ENCODE assay signal across 10 mouse cellular contexts in the genomic region with DNA sequence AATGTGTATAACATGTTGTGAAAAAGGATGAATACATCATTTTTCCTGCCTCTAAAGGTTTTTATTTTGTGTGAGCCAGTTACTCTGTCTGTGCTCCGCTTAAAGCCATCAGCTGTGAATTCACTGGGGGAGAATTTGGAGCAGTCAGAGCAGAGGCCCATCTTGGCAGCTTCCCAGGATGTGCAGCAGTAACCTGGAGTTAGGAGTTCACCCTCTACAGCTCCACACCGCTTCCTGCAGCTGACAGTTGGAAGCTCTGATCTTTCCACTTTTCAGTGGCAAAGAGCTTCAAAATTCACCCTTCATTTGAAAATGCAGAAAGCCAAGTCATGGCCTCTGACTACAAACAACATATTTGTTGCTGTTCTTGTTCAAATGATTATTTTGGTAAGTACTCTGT.
DNase-seq lines count a peak whose midpoint lies in the region; ATAC-seq and TF ChIP-seq lines count a peak whose summit lies in the region.
"Had no signal": no experiment of that assay in that cellular context is flagged by ENCODE, and none has a peak within 500 bp of the region (broad histone marks: within the 10 kb centered on the region; RNA-seq: fewer than 3 reads in every experiment).

No protein-coding gene starts in this region.

- peak; percentile 20 for DNase-seq in liver, postnatal 0 days
- DNase-seq in liver, embryonic 11.5 days (ENCODE audit: low spot score) = no peak
- peak; percentile 67 for DNase-seq in brain, embryonic 14.5 days (ENCODE audit: low read depth)
- DNase-seq in heart, adult 8-10 months (ENCODE audit: low spot score) = peak; percentile 40
- no peak for DNase-seq in layer of hippocampus, adult 11-12 months (ENCODE audit: low spot score)
- no peak for DNase-seq in natural killer cell, adult 2 months (ENCODE audit: low spot score in 2 of 2)
- DNase-seq in right cerebral cortex, postnatal 4 days = no peak

- TF ChIP-seq CTCF in liver, postnatal 0 days (IDR thresholded peaks at IDR 0.05; ENCODE audit: low read depth) = 0 out of 2 replicates have a peak, but pooled peaks have one; percentile 9
- TF ChIP-seq CTCF in brain, embryonic 14.5 days (IDR thresholded peaks at IDR 0.05; ENCODE audit: borderline replicate concordance, extremely low read depth, insufficient read depth, insufficient read length) = no peak; the same call in 1 of the 2 replicates

- no peaks in the 10 kb centered on the region for H3K36me3 ChIP-seq in liver, postnatal 0 days (replicated peaks; ENCODE audit: insufficient read depth, low read length)
- H3K36me3 ChIP-seq in liver, embryonic 11.5 days (ENCODE audit: control insufficient read depth, insufficient read depth, low read length) = no peaks in the 10 kb centered on the region
- H3K36me3 ChIP-seq in lung, embryonic 16.5 days (ENCODE audit: control insufficient read depth, insufficient read depth, low read length) = no peaks in the 10 kb centered on the region
- H3K36me3 ChIP-seq: embryonic facial prominence, embryonic 15.5 days; limb, embryonic 13.5 days had no signal

- no peaks in the 10 kb centered on the region for H3K9me3 ChIP-seq in liver, postnatal 0 days (ENCODE audit: low read length)
- no peaks in the 10 kb centered on the region for H3K9me3 ChIP-seq in liver, embryonic 11.5 days (ENCODE audit: control insufficient read depth, low read length)
- H3K9me3 ChIP-seq in lung, embryonic 16.5 days (ENCODE audit: control insufficient read depth, low read length) = no peaks in the 10 kb centered on the region
- H3K9me3 ChIP-seq: embryonic facial prominence, embryonic 15.5 days; limb, embryonic 13.5 days had no signal

- 76% methylated on average over 2 of the region's 2 CpGs for WGBS in liver, postnatal 0 days (ENCODE audit: insufficient replicate concordance)
- WGBS in liver, embryonic 11.5 days = 76% methylated on average over 2 of the region's 2 CpGs
- WGBS in lung, embryonic 16.5 days = 24% methylated on average over 2 of the region's 2 CpGs

- TF ChIP-seq POLR2A in brain, embryonic 14.5 days (IDR thresholded peaks at IDR 0.05; ENCODE audit: borderline replicate concordance, extremely low read depth, insufficient read depth, insufficient read length, poor library complexity, severe bottlenecking) = no peak

- no peaks in the 10 kb centered on the region for H3K27me3 ChIP-seq in liver, postnatal 0 days (ENCODE audit: insufficient read depth, low read length)
- H3K27me3 ChIP-seq in liver, embryonic 11.5 days (replicated peaks; ENCODE audit: control insufficient read depth, insufficient read depth, low read length) = no peaks in the 10 kb centered on the region
- no peaks in the 10 kb centered on the region for H3K27me3 ChIP-seq in lung, embryonic 16.5 days (ENCODE audit: control insufficient read depth, insufficient read depth, low read depth, low read length)
- H3K27me3 ChIP-seq: embryonic facial prominence, embryonic 15.5 days; limb, embryonic 13.5 days had no signal

- ATAC-seq in liver, postnatal 0 days = no peak
- no peak for ATAC-seq in liver, embryonic 11.5 days (replicated peaks; ENCODE audit: low FRiP score)
- ATAC-seq in lung, embryonic 16.5 days (ENCODE audit: low read depth) = no peak

- no peak for TF ChIP-seq EP300 in liver, postnatal 0 days (IDR thresholded peaks at IDR 0.05; ENCODE audit: low read depth)

- H3K4me2 ChIP-seq in liver, postnatal 0 days (ENCODE audit: low read depth, low read length) = no peak overlapping the region
- no peak overlapping the region for H3K4me2 ChIP-seq in liver, embryonic 11.5 days
- H3K4me2 ChIP-seq in lung, embryonic 16.5 days (ENCODE audit: low read depth, low read length) = no peak overlapping the region
- H3K4me2 ChIP-seq: embryonic facial prominence, embryonic 15.5 days; limb, embryonic 13.5 days had no signal

- H3K27ac ChIP-seq in liver, postnatal 0 days (ENCODE audit: low read depth) = no peak overlapping the region
- H3K27ac ChIP-seq in liver, embryonic 11.5 days (ENCODE audit: low read depth, low read length) = no peak overlapping the region
- H3K27ac ChIP-seq in lung, embryonic 16.5 days (ENCODE audit: low read length) = peak overlapping the region; percentile 39; the same call in 1 of the 2 replicates
- H3K27ac ChIP-seq: embryonic facial prominence, embryonic 15.5 days; limb, embryonic 13.5 days had no signal

- peaks cover 10% of the 10 kb centered on the region for H3K4me1 ChIP-seq in liver, postnatal 0 days (ENCODE audit: insufficient read depth)
- H3K4me1 ChIP-seq in liver, embryonic 11.5 days (replicated peaks; ENCODE audit: control insufficient read depth, insufficient read depth, low read length) = no peaks in the 10 kb centered on the region; the same call in 1 of the 2 replicates
- peaks cover 46% of the 10 kb centered on the region for H3K4me1 ChIP-seq in lung, embryonic 16.5 days (replicated peaks; ENCODE audit: control insufficient read depth, insufficient read depth, low read length)
- H3K4me1 ChIP-seq: embryonic facial prominence, embryonic 15.5 days had no signal

- no peak overlapping the region for H3K4me3 ChIP-seq in liver, postnatal 0 days (ENCODE audit: low read depth, low read length)
- H3K4me3 ChIP-seq in liver, embryonic 11.5 days (ENCODE audit: low read depth, low read length) = no peak overlapping the region
- no peak overlapping the region for H3K4me3 ChIP-seq in lung, embryonic 16.5 days (ENCODE audit: low read length)
- H3K4me3 ChIP-seq: embryonic facial prominence, embryonic 15.5 days; limb, embryonic 13.5 days had no signal

- H3K9ac ChIP-seq in liver, postnatal 0 days (replicated peaks) = no peak overlapping the region
- H3K9ac ChIP-seq in liver, embryonic 11.5 days (ENCODE audit: low read depth, low read length) = no peak overlapping the region
- H3K9ac ChIP-seq in lung, embryonic 16.5 days (ENCODE audit: low read length) = no peak overlapping the region
- H3K9ac ChIP-seq: embryonic facial prominence, embryonic 15.5 days; limb, embryonic 13.5 days had no signal

Comparison
In these comparisons a context has a peak if more than half of its experiments do, and no peak if none do; other contexts are left out.
1. DNase-seq: peak in liver, postnatal 0 days (single experiment), brain, embryonic 14.5 days (single experiment) and heart, adult 8-10 months (single experiment); none in liver, embryonic 11.5 days (single experiment), layer of hippocampus, adult 11-12 months (single experiment), natural killer cell, adult 2 months (0 of 2) and right cerebral cortex, postnatal 4 days (single experiment).